Comparison of ENCODE assay signal across 8 mouse cellular contexts in the genomic region with DNA sequence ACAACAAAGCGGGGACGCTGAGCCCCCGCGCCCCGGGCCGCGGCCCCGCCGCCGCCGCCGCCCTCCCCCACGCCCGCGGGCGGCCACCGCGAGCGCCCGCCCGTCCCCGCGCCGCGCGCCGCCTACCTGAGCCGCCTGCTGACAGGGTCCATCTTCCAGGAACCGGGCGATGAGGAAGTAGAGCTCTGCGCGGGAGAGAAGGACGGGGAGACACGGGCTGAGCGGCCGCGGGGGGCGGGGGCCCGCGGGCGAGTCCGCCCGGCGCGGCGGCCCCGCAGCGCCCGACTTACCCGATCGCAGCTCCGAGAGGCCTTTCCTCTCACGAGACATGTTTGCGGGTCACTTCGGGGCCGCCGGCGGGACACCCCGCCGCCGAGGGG. TPM values are rescaled to one million over a fixed set of nuclear protein-coding genes. Genes with fewer than 3 reads are reported as not detected.
DNase-seq lines count a peak whose midpoint lies in the region; ATAC-seq and TF ChIP-seq lines count a peak whose summit lies in the region.

No protein-coding gene starts in this region.

- 4% methylated on average over 55 of the region's 61 CpGs for WGBS in kidney, adult 2 months
- under 1% methylated on average over 60 of the region's 61 CpGs for WGBS in hindbrain, embryonic 15.5 days
- WGBS in midbrain, embryonic 13.5 days = under 1% methylated on average over 52 of the region's 61 CpGs

- H3K4me1 ChIP-seq in kidney, adult 2 months (ENCODE audit: control insufficient read depth, insufficient read depth, low read length) = peaks cover 4% of the 10 kb centered on the region; the same call in 1 of the 2 replicates
- H3K4me1 ChIP-seq in bone marrow macrophage, adult 2 months (ENCODE audit: control insufficient read depth, insufficient read depth, low read length) = peaks cover 12% of the 10 kb centered on the region
- H3K4me1 ChIP-seq in hindbrain, embryonic 15.5 days (replicated peaks) = peaks cover 26% of the 10 kb centered on the region
- H3K4me1 ChIP-seq in midbrain, embryonic 13.5 days (replicated peaks) = peaks cover 25% of the 10 kb centered on the region

- peak overlapping the region; percentile 98 for H3K9ac ChIP-seq in hindbrain, embryonic 15.5 days
- H3K9ac ChIP-seq in midbrain, embryonic 13.5 days (replicated peaks) = peak overlapping the region; percentile 97

- TF ChIP-seq POLR2A in kidney, adult 2 months (IDR thresholded peaks at IDR 0.05; ENCODE audit: low read depth, low read length) = no peak
- no peak; the same call in 1 of the 2 replicates for TF ChIP-seq POLR2A in bone marrow macrophage, adult 2 months (IDR thresholded peaks at IDR 0.05; ENCODE audit: borderline replicate concordance, low read depth, low read length)

- DNase-seq in kidney, adult 2 months = no peak
- DNase-seq in kidney, postnatal 4 days = no peak
- DNase-seq in layer of hippocampus, adult 11-12 months (ENCODE audit: low spot score) = no peak
- DNase-seq in left cerebral cortex, adult 8-10 months (ENCODE audit: low spot score in 2 of 2) = no peak
- no peak for DNase-seq in thymus, postnatal 36 days

- no peaks in the 10 kb centered on the region for H3K36me3 ChIP-seq in kidney, adult 2 months (ENCODE audit: control insufficient read depth, insufficient read depth, low read length)
- no peaks in the 10 kb centered on the region for H3K36me3 ChIP-seq in hindbrain, embryonic 15.5 days
- H3K36me3 ChIP-seq in midbrain, embryonic 13.5 days = no peaks in the 10 kb centered on the region

- no peak for TF ChIP-seq CTCF in kidney, adult 2 months (conservative IDR thresholded peaks at IDR 0.05; ENCODE audit: insufficient read depth, insufficient read length, low read depth, low read length)
- no peak for TF ChIP-seq CTCF in bone marrow macrophage, adult 2 months (IDR thresholded peaks at IDR 0.05; ENCODE audit: low read depth, low read length)

- H3K4me2 ChIP-seq in hindbrain, embryonic 15.5 days = peak overlapping the region; percentile 86
- peak overlapping the region; percentile 70 for H3K4me2 ChIP-seq in midbrain, embryonic 13.5 days (replicated peaks)

- peak overlapping the region; percentile 69 for H3K4me3 ChIP-seq in kidney, adult 2 months (ENCODE audit: insufficient read depth, low read depth, low read length)
- peak overlapping the region; percentile 100 for H3K4me3 ChIP-seq in bone marrow macrophage, adult 2 months (ENCODE audit: insufficient read depth, low read length)
- peak overlapping the region; percentile 96 for H3K4me3 ChIP-seq in hindbrain, embryonic 15.5 days
- peak overlapping the region; percentile 91 for H3K4me3 ChIP-seq in midbrain, embryonic 13.5 days (replicated peaks)

- peak overlapping the region; percentile 87 for H3K27ac ChIP-seq in kidney, adult 2 months (ENCODE audit: insufficient read depth, low read depth, low read length)
- peak overlapping the region; percentile 100 for H3K27ac ChIP-seq in bone marrow macrophage, adult 2 months (ENCODE audit: insufficient read depth, low read depth, low read length)
- H3K27ac ChIP-seq in hindbrain, embryonic 15.5 days (replicated peaks) = peak overlapping the region; percentile 100
- H3K27ac ChIP-seq in midbrain, embryonic 13.5 days = peak overlapping the region; percentile 100

- H3K9me3 ChIP-seq in hindbrain, embryonic 15.5 days = no peaks in the 10 kb centered on the region
- no peaks in the 10 kb centered on the region for H3K9me3 ChIP-seq in midbrain, embryonic 13.5 days

- peak; percentile 55 for ATAC-seq in hindbrain, embryonic 15.5 days (ENCODE audit: low FRiP score, low read depth)
- peak; percentile 53 for ATAC-seq in midbrain, embryonic 13.5 days

- no peaks in the 10 kb centered on the region for H3K27me3 ChIP-seq in kidney, adult 2 months (replicated peaks; ENCODE audit: control insufficient read depth, insufficient read depth, low read length)
- H3K27me3 ChIP-seq in hindbrain, embryonic 15.5 days = no peaks in the 10 kb centered on the region
- no peaks in the 10 kb centered on the region for H3K27me3 ChIP-seq in midbrain, embryonic 13.5 days

RNA-seq across cellular contexts. Expression of a gene that starts 0.4 kb away (rescaled TPM):
- polyA plus RNA-seq in kidney, adult 2 months (2012; rRNA removed) = 2.5 and 2.9 TPM in 2 replicates
- polyA plus RNA-seq in bone marrow macrophage, adult 2 months (2012; ENCODE audit: insufficient read depth, insufficient read length, missing spikeins) = 40.3 and 46.6 TPM in 2 replicates
- polyA plus RNA-seq in hindbrain, embryonic 15.5 days (2015; fragmentation: Nextera tagmentation; extraction: Ambion mirVana) = 78.7 and 83.7 TPM in 2 replicates
- polyA plus RNA-seq in midbrain, embryonic 13.5 days (2015; fragmentation: Nextera tagmentation; extraction: Ambion mirVana) = 139 and 143 TPM in 2 replicates
- total RNA-seq in left cerebral cortex, adult 8-10 months (2022) = 10 to 100 TPM; 68.8 to 76.1 (median 70.5) TPM

Comparison
In these comparisons a context has a peak if more than half of its experiments do, and no peak if none do; other contexts are left out.
1. RNA of a gene that starts 0.4 kb away (polyA plus RNA-seq): 139 to 143 TPM in midbrain, embryonic 13.5 days, 78.7 to 83.7 TPM in hindbrain, embryonic 15.5 days and 40.3 to 46.6 TPM in bone marrow macrophage, adult 2 months; 2.5 to 2.9 TPM in kidney, adult 2 months; every median in the first group is over 10 times any median in the second.
2. Peak in every context shown above with its lines, with median percentiles within 50 percentile points of each other: H3K27ac ChIP-seq and H3K4me3 ChIP-seq.